Mouse (Mus musculus) mesoderm, embryonic 11.5 days (tissue): ENCODE results near the gene Tsx.
A peak's percentile ranks its signal among the peaks of the same experiment; 100 is the strongest.
"Not testable (repeated sequence)": the region's sequence is repeated elsewhere in the genome, so short reads cannot be mapped to it uniquely, and the experiment has no call there.

ENCODE experiments used
- DNase-seq: peaks from one replicate; pipeline ENCODE4 v3.0.0-alpha.2; 2012; ENCODE audit warnings: low read depth, low spot score

The Tsx gene

DNA sequence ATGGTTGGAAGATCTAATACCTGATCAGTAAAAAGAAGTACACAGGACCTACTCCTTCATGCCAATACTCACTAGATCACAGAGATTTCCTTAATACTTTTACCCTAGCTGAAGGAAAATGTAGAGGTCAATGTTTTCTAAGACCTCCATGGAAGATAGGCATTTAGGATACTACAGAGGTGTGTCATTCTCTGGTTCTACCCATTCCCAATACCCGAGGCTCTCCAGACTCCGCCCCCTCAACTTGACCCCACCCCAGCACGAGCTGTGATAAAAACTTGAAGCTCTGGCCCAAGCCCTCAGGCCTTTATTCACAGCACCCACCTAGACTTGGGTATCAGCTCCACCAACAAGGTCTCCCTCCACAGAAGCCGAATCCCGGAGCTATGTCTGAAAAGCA lies at the start of gene Tsx:
Gene Tsx, plus strand, starts transcription at position 301 of the 400 bp plus-strand sequence.
- no peak for DNase-seq

DNA sequence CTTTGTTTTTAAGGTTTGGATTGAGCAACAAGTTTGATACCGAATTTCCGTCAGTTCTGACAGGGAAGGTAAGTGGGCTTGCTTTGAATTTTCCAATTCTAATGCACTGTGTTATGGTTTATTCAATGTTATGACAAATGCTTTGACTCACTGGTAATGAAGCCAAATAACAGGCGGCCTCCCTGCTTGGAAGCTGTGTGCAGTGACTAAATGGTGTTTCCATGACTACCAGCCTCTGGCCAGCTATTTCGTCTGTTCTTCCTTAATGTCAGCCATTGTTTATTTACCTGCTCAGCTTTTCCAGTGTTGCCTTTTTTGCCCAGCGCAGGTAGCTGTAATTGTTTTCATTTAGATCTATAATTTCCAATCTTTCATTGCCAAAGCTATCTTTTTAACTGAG lies 48.1 kb upstream of the Tsx start:
- no peak for DNase-seq

DNA sequence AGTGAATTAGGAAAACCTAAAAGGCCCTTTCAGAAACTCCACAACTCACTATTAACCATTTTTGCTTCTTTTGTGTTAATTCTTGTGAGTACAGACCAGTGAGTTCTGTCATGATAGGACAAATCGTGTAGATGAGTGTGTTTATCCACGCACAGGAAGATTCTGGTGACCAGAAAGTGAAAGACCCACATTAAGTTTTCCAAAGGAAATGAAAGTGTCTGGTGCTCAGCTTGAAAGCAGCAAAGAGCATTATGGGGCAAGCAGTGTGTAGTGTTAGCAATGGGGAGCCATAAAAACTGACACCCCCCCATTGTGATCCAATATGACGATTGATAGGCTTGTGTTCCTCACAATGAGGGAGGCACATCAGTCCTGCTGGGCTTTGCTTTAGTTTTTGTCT lies 45.6 kb upstream of the Tsx start:
- peak; percentile 31 for DNase-seq

DNA sequence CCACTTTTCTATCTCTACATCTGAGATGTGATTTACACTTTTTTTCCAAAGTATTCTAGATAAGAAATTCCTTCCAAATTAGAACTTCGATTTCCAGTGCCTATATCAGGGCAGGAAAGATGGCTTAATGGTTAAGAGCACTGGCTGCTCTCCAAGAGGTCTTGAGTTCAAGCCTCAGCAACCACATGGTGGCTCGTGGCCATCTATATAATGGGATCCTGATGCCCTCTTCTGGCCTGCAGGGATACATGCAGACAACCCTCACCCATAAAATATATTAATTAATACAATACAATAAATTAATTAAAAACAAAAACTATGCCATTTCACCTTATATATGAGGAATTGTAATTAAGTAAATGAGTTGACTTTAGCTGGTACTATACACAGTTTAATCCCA lies 43.0 kb upstream of the Tsx start:
- no peak for DNase-seq

DNA sequence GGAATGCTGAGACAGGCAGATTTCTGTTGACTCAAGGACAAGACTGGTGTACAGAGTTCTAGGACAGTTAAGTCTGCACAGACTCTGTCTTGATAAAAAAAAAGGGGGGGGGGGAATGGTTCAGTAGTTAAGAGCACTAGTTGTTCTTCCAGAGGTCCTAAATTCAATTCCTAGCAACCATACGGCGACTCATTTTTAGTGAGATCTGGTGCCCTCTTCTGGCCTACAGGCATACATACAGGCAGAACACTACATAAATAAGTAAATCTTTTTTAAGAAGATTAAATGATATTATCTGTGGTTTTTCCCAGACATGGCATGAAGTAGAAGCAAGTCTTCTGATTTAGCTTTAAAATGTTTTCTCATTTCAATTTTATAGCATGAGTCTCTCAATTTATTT lies 42.6 kb upstream of the Tsx start:
- DNase-seq = peak; percentile 34

DNA sequence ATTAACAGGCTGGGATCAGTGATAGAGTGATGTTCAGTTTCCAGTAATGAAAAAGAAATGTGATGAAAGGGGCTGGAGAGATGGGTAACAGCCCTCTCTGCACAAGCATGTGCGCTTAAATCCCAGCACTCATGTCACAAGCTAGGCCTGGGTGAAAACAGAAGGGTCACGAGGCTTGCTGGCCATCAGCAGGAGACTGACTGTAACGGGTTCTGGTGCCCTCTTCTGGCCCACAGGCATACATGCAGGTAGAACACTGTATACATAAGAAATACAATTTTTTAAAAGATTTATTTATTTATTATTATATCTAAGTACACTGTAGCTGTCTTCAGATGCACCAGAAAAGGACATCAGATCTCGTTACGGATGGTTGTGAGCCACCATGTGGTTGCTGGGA lies 40.0 kb upstream of the Tsx start:
- DNase-seq = no peak

DNA sequence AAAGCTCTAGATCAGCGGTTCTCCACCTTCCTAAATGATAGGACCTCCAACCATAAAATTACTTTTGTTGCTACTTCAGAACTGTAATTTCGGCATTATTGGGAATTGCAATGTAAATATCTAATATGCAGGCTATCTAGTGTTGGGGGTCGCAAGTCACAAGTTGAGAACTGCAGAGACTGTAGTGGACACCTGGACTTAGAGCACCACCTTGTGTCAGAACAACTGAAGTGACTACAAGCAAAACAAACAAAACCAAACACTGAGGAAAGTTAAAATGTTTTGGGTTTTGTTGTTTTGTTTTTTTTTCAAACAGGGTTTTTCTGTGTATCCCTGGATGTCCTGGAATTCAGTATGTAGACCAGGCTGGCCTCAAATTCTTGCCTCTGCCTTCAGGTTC lies 29.7 kb upstream of the Tsx start:
- DNase-seq = no peak

DNA sequence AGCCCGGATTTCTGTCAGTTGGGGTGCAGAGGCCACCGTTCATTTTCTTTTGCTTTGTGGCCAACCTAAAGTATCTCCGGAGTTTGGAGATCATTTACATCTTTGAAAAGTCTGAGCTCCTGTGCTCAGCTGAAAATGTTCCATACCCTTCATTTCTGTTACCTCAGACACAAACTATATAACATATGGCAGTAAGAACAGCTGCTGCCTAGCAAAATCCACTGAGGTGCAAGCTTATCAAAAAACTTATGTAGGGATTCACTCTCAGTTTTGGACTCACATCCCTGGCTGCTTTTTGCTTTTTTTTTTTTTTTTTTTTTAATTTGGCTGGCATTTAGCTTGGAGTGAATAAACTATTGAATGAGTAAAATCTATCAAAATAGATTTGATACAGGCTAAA lies 26.1 kb upstream of the Tsx start:
- DNase-seq = no peak

DNA sequence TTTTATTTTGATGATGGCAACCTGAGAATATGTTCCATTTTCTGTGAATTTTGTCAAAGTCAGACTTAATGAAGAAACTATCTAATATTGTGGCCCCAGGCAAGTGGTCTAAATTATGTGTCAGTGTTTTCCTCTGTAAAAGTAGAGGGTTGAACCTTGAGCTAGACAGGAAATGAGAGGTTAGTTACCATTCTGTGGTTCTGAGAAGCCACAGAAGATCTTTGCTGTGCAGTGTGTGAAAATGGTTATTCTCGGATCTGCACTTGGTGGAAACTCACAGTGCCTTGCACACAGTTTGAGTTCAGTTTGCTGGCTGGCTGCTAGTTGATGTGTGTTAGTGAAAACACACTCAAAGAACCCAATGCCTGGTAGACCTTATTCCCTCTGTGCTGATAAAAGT lies 20.4 kb upstream of the Tsx start:
- no peak for DNase-seq

DNA sequence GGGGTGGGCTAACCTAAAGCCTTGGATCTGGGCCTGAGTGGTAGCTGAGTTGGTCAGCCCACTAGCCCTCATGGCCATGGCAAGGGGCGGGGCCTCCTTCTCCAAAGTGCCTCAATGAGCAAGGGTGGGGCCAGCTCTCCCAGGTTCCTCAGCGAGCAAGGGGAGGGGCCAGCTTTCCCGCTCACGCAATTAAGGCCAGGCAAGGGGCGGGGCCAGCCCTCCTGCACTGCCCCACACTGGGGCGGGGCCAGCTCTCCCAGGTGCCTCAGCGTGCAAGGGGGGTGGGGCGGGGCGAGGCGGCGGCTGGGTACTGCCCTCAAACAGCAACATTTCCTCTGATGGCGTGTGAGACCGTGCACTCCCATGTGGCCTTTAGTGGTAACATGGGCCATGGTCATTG lies 9.2 kb upstream of the Tsx start:
- DNase-seq = no peak

DNA sequence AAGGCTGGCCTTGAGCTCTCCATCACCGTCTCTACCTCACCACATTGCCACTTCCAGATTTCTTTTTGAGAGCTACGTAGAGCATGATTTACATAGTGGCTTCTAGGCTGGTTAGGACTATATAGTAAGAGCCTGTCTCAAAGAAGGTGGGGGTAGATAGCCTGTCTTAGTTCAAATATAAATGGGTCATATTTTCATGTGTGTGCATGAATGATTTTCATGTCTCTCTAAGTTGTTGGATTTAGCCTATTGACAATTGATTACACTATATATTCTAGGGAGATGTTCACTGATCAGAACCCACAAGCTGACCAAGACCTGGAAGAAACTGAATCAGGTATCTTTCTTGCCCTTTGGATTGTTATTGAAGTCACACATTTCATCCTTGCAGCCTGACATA lies 7.4 kb downstream of the Tsx start, which contains the start of gene Gm26992:
Gene Gm26992, plus strand, starts transcription at position 301 of the 400 bp plus-strand sequence.
- DNase-seq = no peak

DNA sequence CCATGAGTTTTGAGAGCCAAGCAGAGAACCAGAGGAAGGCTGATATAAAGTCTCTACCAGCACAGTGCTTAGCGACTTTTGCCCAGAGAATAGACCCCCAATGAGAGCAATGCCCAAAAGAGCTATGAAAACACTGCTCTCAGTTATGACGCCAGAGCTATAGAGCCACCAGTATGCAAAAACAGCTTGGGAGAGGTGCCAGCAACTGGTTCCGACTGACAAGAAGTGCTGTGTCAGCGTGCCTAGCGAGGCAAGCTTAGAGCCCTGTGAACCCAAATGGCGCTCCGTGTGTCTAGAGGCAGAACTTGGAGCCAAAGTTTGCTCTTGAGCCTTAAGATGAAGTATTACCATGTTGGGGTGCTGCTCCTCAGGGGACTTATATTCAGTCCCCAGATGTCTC lies 13.4 kb downstream of the Tsx start:
- no peak for DNase-seq

DNA sequence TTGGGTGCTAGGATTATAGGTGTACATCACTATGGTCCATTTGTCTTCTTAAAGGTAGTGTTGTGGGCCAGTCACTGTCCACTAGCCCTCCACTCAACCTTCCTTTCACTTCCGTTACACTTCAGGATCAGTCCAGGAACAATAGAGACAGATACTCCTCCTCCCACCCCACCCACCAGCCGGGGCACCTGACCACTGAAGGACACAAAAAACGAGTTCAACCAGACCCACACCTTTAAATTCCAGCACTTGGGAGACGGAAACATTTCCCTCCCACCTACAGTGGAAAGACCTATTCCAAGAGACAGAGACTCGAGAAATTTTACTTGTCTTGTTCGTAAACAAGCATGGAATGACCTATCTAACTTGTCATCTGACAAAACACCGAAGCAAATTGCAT lies 18.0 kb downstream of the Tsx start:
- DNase-seq = no peak

DNA sequence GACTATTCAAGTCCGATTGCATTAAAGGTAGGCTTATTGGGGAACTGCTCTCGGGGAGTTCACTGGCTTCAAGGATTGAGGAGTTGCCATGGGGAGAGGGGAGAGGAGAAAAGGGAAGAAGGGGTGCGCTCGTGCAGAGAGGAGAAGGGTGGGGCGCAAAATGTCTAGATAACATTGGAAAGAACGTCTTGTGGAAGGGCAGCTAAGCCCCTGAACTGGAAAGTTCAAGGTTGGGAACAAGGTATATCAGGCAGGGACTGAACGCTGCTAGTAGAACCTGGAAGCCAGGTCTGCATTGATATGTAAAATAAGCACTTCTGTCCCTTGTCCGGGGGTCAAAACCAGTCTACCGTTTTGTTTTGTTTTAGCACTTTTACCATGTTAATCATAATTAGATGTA lies 23.8 kb downstream of the Tsx start:
- DNase-seq = no peak

DNA sequence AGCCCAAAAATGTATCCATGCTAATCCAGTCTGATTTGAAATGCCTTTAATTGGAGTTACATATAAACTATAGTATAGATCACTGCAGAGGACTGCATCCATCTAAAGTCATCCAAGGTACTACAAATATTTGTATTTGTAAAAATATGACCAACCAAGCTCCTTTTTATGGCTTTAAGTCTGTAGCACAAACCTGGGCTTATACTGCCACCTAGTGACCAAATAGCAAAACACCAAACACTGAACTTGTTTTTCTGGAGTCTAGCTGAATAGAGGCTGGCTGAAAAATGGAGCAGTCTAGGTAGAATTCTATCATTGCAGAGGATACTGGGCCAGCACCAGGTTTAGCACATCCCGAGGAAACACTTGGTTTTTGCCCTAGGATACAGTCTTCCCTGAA lies 26.5 kb downstream of the Tsx start:
- DNase-seq = peak; percentile 70

DNA sequence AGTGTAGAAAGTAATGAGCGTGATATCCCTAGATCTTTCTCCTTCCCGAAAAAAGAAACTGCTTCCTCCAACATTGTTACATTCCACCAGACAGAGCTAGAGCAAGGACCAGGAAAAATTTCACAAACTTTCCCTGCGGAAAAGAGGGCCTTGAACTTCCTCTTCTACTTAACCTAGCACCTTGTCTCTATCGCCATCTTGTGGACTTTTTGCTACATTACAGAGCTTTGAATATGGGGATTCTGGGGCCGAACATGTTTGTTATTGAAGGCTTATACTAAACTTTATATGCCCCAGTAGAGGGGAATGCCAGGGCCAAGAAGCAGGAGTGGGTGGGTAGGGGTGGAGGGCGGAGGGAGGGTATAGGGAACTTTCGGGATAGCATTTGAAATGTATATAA lies 29.5 kb downstream of the Tsx start:
- peak; percentile 63 for DNase-seq

DNA sequence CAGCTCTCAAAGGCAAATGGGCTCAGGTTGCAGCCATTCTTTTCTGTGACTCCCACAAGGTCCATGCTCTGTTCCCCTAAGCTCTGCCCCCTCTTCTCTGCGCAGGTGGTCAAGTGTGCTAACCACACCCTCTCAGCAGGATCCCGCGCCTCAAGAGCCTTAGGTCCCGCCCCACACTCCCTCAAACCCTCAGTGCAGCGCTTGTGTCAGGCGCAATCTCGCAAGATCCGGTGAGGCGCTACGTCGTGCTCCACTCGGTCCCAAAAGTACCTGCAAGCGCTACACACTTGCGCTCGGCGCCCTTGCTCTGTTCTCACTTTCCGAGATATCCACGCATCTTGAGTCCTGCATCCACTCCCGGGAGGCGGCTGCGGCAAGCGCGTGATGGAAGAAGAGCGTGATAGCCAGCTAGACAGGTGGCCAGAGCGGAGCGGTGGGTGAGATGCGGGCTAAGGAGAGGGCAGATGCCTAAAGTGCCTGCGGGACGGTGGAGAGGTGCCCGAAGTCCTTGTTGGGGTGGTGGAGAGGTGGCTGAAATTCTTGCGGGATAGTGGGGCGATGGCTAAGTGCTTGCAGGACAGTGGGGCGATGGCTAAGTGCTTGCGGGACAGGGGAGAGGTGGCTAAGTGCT lies 33.4 kb downstream of the Tsx start:
- DNase-seq = peak; percentile 16

DNA sequence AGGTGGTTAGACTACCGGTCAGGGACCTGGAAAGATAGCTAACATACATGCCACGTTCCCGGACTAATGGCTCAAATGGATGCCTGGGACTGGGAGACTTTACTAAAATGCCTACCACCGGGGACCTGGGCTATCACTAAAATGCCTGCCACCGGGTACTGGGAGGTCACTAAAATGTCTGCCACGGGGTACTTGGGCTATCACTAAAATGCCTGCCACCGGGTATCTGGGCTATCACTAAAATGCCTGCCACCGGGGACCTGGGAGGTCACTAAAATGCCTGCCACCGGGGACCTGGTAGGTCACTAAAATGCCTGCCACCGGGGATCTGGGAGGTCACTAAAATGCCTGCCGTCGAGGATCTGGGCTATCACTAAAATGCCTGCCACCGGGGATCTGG lies 34.2 kb downstream of the Tsx start:
- DNase-seq = not testable (repeated sequence)

DNA sequence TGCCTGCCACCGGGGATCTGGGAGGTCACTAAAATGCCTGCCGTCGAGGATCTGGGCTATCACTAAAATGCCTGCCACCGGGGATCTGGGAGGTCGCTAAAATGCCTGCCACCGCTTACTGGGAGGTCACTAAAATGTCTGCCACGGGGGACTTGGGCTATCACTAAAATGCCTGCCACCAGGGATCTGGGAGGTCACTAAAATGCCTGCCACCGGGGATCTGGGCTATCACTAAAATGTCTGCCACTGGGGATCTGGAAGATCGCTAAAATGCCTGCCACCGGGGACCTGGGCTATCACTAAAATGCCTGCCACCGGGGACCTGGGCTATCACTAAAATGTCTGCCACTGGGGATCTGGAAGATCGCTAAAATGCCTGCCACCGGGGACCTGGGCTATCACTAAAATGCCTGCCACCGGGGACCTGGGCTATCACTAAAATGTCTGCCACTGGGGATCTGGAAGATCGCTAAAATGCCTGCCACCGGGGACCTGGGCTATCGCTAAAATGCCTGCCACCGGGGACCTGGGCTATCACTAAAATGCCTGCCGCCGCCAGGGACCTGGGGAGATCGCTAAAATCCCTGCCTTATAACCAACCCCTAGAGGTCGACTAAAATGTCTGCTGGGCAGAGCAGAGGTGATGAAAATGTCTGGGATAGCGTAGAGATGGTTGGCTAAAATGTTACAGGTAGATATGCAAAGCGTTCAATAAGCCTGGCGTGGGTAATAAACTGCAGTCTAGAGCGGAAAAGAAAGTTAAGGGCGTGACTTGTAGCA lies 34.9 kb downstream of the Tsx start:
- not testable (repeated sequence) for DNase-seq

DNA sequence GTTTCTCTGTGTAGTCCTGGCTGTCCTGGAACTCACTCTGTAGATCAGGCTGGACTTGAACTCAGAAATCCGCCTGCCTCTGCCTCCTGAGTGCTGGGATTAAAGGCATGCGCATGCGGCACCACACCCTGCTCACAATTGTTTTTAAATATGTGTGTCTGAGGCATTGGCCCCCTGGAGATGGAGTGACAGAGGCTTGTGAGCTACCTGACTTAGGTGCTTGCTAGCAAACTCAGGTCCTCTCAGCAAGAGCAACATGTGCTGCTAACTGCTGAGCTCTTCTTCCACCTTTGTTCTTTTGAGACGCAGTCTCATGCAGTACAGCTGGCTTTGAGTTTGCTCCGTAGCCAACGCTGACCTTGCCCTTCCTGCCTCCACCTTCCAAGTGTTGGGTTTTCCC lies 38.5 kb downstream of the Tsx start:
- no peak for DNase-seq

DNA sequence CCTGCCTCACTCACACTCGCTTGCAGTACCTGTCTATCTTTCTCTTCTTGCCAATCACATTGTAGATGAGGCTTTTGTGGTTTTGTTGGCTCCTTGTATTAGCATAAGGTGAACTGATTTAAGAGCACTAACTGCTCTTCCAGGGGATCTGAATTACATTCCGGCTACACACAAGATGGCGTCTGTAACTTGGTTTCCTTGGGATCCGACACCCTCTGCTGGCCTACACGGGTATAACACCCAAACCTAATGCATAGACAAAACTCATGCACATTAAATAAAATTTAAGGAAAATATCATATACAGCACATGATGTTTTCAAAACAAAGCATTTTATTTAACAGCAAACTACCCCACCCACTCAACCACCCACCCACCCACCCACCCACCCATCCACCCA lies 45.8 kb downstream of the Tsx start:
- peak; percentile 31 for DNase-seq

DNA sequence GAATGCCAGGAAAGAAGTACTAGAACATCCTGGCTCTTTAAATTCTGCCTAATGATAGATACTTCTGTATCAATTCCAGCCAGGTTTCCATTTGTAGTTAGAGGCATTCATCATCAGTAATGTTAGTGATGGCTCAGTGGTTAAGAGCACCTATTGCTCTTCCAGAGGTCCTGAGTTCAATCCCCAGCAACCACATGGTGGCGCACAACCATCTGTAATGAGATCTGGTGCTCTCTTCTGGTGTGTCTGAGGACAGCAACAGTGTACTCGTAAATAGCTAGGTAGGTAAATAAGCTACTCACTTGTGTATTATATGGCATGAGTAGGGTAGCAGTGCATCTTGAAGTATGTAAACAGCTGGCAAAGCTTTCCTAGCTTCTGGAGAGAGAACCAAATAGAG lies 54.7 kb downstream of the Tsx start:
- DNase-seq = no peak

DNA sequence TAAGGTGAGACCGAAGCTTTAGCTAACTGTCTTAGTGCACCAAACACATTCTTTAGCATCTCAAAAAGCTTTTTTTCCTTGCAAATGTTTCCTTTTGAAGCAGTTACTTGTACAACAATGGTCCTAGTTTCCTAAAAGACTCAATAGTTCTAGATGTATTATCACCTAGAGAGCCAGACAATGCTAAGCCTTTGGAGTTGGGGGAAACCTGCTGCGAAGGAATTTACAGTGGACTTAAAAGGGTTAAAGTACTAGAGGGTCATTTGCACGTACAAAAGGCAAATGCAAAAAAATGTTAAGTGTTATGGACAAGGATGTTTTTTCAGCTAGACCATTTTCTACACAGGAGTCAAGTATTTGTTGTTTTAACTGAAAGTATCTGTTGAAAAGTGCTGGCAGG lies 58.1 kb downstream of the Tsx start:
- no peak for DNase-seq
